ENCODE assay signal across 11 mouse cellular contexts in genomic region chr3:146010751-146011150, GRCm38 (mm10). TPM values are rescaled to one million over a fixed set of nuclear protein-coding genes. Genes with fewer than 3 reads are reported as not detected.
DNase-seq lines count a peak whose midpoint lies in the region; ATAC-seq and TF ChIP-seq lines count a peak whose summit lies in the region.
"Had no signal": no experiment of that assay in that cellular context is flagged by ENCODE, and none has a peak within 500 bp of the region (broad histone marks: within the 10 kb centered on the region; RNA-seq: fewer than 3 reads in every experiment).

No protein-coding gene starts in this region.

- H3K4me2 ChIP-seq in heart, embryonic 11.5 days, result no peak overlapping the region
- H3K4me2 ChIP-seq in intestine, embryonic 15.5 days (replicated peaks), result no peak overlapping the region
- H3K4me2 ChIP-seq in limb, embryonic 14.5 days (replicated peaks; ENCODE audit: low read depth, low read length, severe bottlenecking), result no peak overlapping the region

- in situ Hi-C loops in Patski (cut with MboI; ENCODE audit: low pct_unique_long_range_greater_than_20kb), result no loop called here

- no peak for ATAC-seq in heart, embryonic 11.5 days (replicated peaks; ENCODE audit: insufficient number of reproducible peaks, low FRiP score, low TSS enrichment)
- peak; percentile 42 for ATAC-seq in Patski
- ATAC-seq in intestine, embryonic 15.5 days, result no peak
- no peak; the same call in 1 of the 2 replicates for ATAC-seq in limb, embryonic 14.5 days (ENCODE audit: low FRiP score, low read depth)
- no peak for ATAC-seq in megakaryocyte, adult 5-6 weeks (ENCODE audit: poor library complexity, severe bottlenecking)

- POLR2A ChIA-PET in Patski (lab: Charles Lee), result interaction anchor here (0.9 kb wide), 1 partner anchor 15 kb away, joined by 6 read pairs; no protein-coding TSS in a partner anchor

- no peaks in the 10 kb centered on the region; the same call in 1 of the 2 replicates for H3K9me3 ChIP-seq in heart, embryonic 11.5 days (replicated peaks; ENCODE audit: control insufficient read depth, low read length)
- H3K9me3 ChIP-seq in intestine, embryonic 15.5 days, result no peaks in the 10 kb centered on the region
- H3K9me3 ChIP-seq in limb, embryonic 14.5 days (ENCODE audit: control insufficient read depth, low read length), result no peaks in the 10 kb centered on the region

- no peak overlapping the region for H3K4me3 ChIP-seq in heart, embryonic 11.5 days (ENCODE audit: low read depth, low read length)
- no peak overlapping the region for H3K4me3 ChIP-seq in intestine, embryonic 15.5 days (replicated peaks)
- no peak overlapping the region for H3K4me3 ChIP-seq in limb, embryonic 14.5 days (replicated peaks; ENCODE audit: low read length)
- H3K4me3 ChIP-seq: erythroblast, embryonic 14.5 days had no signal

- peaks cover 11% of the 10 kb centered on the region for H3K36me3 ChIP-seq in heart, embryonic 11.5 days (ENCODE audit: control insufficient read depth, insufficient read depth, low read length)
- peaks cover 4% of the 10 kb centered on the region; the same call in 1 of the 2 replicates for H3K36me3 ChIP-seq in intestine, embryonic 15.5 days
- peaks cover 32% of the 10 kb centered on the region for H3K36me3 ChIP-seq in limb, embryonic 14.5 days (ENCODE audit: control insufficient read depth, insufficient read depth, low read length)

- CTCF ChIA-PET in Patski (lab: Charles Lee), result interaction anchor here (0.9 to 3.4 kb wide), 8 partner anchors 13 to 167 kb away, joined by 3 to 14 read pairs (median 4); no protein-coding TSS in a partner anchor

- peak overlapping the region; percentile 54 for H3K27ac ChIP-seq in heart, embryonic 11.5 days (ENCODE audit: low read depth, low read length)
- peak overlapping the region; percentile 7; the same call in 1 of the 2 replicates for H3K27ac ChIP-seq in intestine, embryonic 15.5 days
- H3K27ac ChIP-seq in limb, embryonic 14.5 days (replicated peaks; ENCODE audit: low read depth, low read length), result peak overlapping the region; percentile 59; the same call in 1 of the 2 replicates

- TF ChIP-seq CTCF in Patski (IDR thresholded peaks at IDR 0.05), result no peak

- H3K4me1 ChIP-seq in heart, embryonic 11.5 days (ENCODE audit: control insufficient read depth, insufficient read depth, low read length), result peaks cover 8% of the 10 kb centered on the region; the same call in 1 of the 2 replicates
- 0 out of 2 replicates have a peak, but pooled peaks cover 6% of the 10 kb centered on the region for H3K4me1 ChIP-seq in intestine, embryonic 15.5 days (replicated peaks)
- peaks cover 4% of the 10 kb centered on the region; the same call in 1 of the 2 replicates for H3K4me1 ChIP-seq in limb, embryonic 14.5 days (ENCODE audit: control insufficient read depth, insufficient read depth, low read length)

- H3K9ac ChIP-seq in heart, embryonic 11.5 days (ENCODE audit: low read depth, low read length), result no peak overlapping the region
- no peak overlapping the region for H3K9ac ChIP-seq in intestine, embryonic 15.5 days
- H3K9ac ChIP-seq in limb, embryonic 14.5 days (ENCODE audit: low read depth, low read length, severe bottlenecking), result no peak overlapping the region

- intact Hi-C loops in left cerebral cortex, postnatal 36 days (cut with DNase I), result no loop called here

- DNase-seq in heart, adult 8-10 months (ENCODE audit: low spot score), result no peak
- DNase-seq in Patski (ENCODE audit: low read depth, low spot score), result peak; percentile 42
- DNase-seq in limb, embryonic 14.5 days (ENCODE audit: low spot score), result no peak
- DNase-seq in left cerebral cortex, postnatal 36 days (ENCODE audit: low spot score in 2 of 2), result no peak
- DNase-seq in layer of hippocampus, adult 8-10 months (ENCODE audit: low spot score in 2 of 2), result no peak
- DNase-seq: cerebellum, adult 2 months; lung, postnatal 4 days had no signal

- no peak for TF ChIP-seq POLR2A in limb, embryonic 14.5 days (IDR thresholded peaks at IDR 0.05; ENCODE audit: borderline replicate concordance, extremely low read depth, insufficient read depth, insufficient read length)

- WGBS in heart, embryonic 11.5 days (ENCODE audit: insufficient replicate concordance), result 92% methylated on average over 4 of the region's 4 CpGs
- 90% methylated on average over 4 of the region's 4 CpGs for whole genome bisulfite sequencing in intestine, embryonic 15.5 days
- WGBS in limb, embryonic 14.5 days, result 82% methylated on average over 4 of the region's 4 CpGs

- no peaks in the 10 kb centered on the region for H3K27me3 ChIP-seq in heart, embryonic 11.5 days (ENCODE audit: control insufficient read depth, insufficient read depth, low read length)
- H3K27me3 ChIP-seq in Patski, result no peaks in the 10 kb centered on the region
- H3K27me3 ChIP-seq in intestine, embryonic 15.5 days (replicated peaks), result no peaks in the 10 kb centered on the region
- H3K27me3 ChIP-seq in limb, embryonic 14.5 days (ENCODE audit: control insufficient read depth, insufficient read depth, low read length), result no peaks in the 10 kb centered on the region

RNA-seq across cellular contexts. Expression of gene Syde2, which starts 23.1 kb away (rescaled TPM):
- 5.3 and 5.8 TPM in 2 replicates for polyA plus RNA-seq in heart, embryonic 11.5 days (2014; fragmentation: Nextera tagmentation; extraction: Ambion mirVana)
- total RNA-seq in heart, adult 8-10 months (2022), result 10 to 100 TPM; 16.7 to 21.8 (median 19.0) TPM
- polyA plus RNA-seq in Patski (2021), result 11.1 TPM
- polyA plus RNA-seq in intestine, embryonic 15.5 days (2015; fragmentation: Nextera tagmentation; extraction: Ambion mirVana), result 1.9 and 2.4 TPM in 2 replicates
- 5.3 and 6.0 TPM in 2 replicates for polyA plus RNA-seq in limb, embryonic 14.5 days (2012; rRNA removed)
- 2.6 and 2.8 TPM in 2 replicates for polyA plus RNA-seq in limb, embryonic 14.5 days (2014; fragmentation: Nextera tagmentation; extraction: Ambion mirVana)
- 1 to 10 TPM; 3.1 to 3.5 TPM for total RNA-seq in left cerebral cortex, postnatal 36 days (2021)
- total RNA-seq in megakaryocyte, adult 5-6 weeks (2015), result 0.25 and 0.52 TPM in 2 replicates
- total RNA-seq in megakaryocyte, adult 5-6 weeks (2017), result 0.44 and 0.53 TPM in 2 replicates
- 1 to 10 TPM; 3.0 to 4.3 (median 3.6) TPM for total RNA-seq in layer of hippocampus, adult 8-10 months (2022)
- polyA plus RNA-seq: erythroblast, embryonic 14.5 days had no signal

Comparison
In these comparisons a context has a peak if more than half of its experiments do, and no peak if none do; other contexts are left out.
1. H3K27ac ChIP-seq: peak in every context shown above with its lines; median percentile 59 in limb, embryonic 14.5 days; 54 in heart, embryonic 11.5 days; 7 in intestine, embryonic 15.5 days.